Mouse (Mus musculus) stomach, embryonic 15.5 days (tissue): ENCODE results near the gene Vav3. TPM values are rescaled to one million over a fixed set of nuclear protein-coding genes. Genes with fewer than 3 reads are reported as not detected.

Experiments used
- ATAC-seq: fragments of 200-750 bp; cut with Nextera tagmentation; 2 replicates; pipeline ENCODE4 v1.8.0; 2017; ENCODE audit warnings: low read depth, moderate number of reproducible peaks, moderate TSS enrichment; ENCODE audit not compliant: insufficient read depth, low FRiP score
- H3K27ac ChIP-seq: fragments of 300-500 bp; sonication (generic); 2 replicates; pipeline ENCODE4 v1.5.1; 2015; ENCODE audit warnings: mild to moderate bottlenecking, inconsistent platforms
- H3K27me3 ChIP-seq: fragments of 300-500 bp; sonication (generic); replicated peaks from 2 replicates; pipeline ENCODE4 v1.6.1; 2015; ENCODE audit warnings: inconsistent platforms
- H3K36me3 ChIP-seq: fragments of 300-500 bp; sonication (generic); 2 replicates; pipeline ENCODE4 v1.6.1; 2015; ENCODE audit warnings: inconsistent platforms
- H3K4me1 ChIP-seq: fragments of 300-500 bp; sonication (generic); 2 replicates; pipeline ENCODE4 v1.6.1; 2015; ENCODE audit warnings: inconsistent platforms
- H3K4me2 ChIP-seq: fragments of 300-500 bp; sonication (generic); 2 replicates; pipeline ENCODE4 v1.6.1; 2015; ENCODE audit warnings: mild to moderate bottlenecking, inconsistent platforms
- H3K4me3 ChIP-seq: fragments of 300-500 bp; sonication (generic); replicated peaks from 2 replicates; pipeline ENCODE4 v1.5.1; 2015; ENCODE audit warnings: inconsistent platforms
- H3K9ac ChIP-seq: fragments of 300-500 bp; sonication (generic); 2 replicates; pipeline ENCODE4 v1.6.1; 2015; ENCODE audit warnings: inconsistent platforms
- H3K9me3 ChIP-seq: fragments of 300-500 bp; sonication (generic); 2 replicates; pipeline ENCODE4 v1.6.1; 2016; ENCODE audit warnings: inconsistent platforms
- WGBS: fragments of 180-500 bp; shearing (Covaris S2); methylation state at CpG from one replicate; pipeline ENCODE4 v1.1.7; 2015; 5-methylcytosine and 5-hydroxymethylcytosine counted together
- polyA plus RNA-seq: library from polyadenylated mRNA; unstranded; fragments of >200 nt; fragmentation: Nextera tagmentation; extraction: Ambion mirVana; gene quantifications from 2 replicates; pipeline ENCODE4 v1.2.1, GENCODE M21; 2015

The Vav3 gene
- polyA plus RNA-seq, 1 experiment from 2014 or later: 17.5 TPM

DNA sequence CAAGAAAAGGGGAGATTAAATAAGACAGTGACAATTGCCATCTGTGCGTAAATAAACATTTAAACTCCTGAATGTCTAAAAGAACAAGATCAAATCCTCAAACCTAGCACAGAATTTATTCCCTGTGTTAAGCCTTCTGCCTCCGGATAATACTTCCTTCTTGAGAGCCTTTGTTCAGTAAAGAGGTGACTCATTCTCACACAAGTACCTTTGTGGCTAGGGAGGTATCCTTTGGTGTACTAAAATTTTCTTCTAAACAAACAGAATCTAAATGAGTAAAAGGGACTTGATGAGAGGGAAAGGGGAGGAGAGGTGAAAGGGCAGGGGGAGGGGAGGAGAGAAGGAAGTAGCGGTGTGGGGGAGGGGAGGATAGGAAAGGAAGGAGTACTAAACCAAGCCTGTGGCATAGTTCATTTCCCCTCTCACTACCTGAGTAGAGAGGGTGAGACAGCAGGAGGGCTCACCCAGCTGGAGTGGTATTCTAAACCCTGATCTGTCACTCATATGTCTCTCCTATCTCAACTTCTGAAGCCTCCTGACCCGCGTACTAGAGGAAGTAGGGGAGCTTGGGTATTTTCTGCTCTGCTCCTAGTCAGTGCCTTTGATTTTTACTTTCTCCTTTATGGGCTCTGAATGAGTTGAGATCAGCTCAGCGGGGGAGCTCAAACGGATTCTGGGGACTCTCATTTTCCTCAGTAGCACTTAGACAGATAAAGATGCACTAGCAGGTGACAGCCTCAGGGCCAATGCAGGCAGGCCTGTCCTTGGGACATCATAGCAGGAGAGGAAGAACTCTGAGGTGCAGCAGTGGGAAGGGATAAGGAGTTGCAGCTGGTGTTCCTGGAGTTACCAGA, 16.8 kb upstream of the Vav3 start:
- no peaks in the 10 kb centered on the region for H3K4me1 ChIP-seq
- H3K27me3 ChIP-seq: no peaks in the 10 kb centered on the region
- no peaks in the 10 kb centered on the region for H3K36me3 ChIP-seq
- no peak overlapping the region for H3K4me2 ChIP-seq
- no peak for ATAC-seq
- 61% methylated on average over 7 of the region's 7 CpGs for WGBS
- no peak overlapping the region for H3K4me3 ChIP-seq
- no peaks in the 10 kb centered on the region for H3K9me3 ChIP-seq
- no peak overlapping the region for H3K27ac ChIP-seq
- no peak overlapping the region for H3K9ac ChIP-seq

DNA sequence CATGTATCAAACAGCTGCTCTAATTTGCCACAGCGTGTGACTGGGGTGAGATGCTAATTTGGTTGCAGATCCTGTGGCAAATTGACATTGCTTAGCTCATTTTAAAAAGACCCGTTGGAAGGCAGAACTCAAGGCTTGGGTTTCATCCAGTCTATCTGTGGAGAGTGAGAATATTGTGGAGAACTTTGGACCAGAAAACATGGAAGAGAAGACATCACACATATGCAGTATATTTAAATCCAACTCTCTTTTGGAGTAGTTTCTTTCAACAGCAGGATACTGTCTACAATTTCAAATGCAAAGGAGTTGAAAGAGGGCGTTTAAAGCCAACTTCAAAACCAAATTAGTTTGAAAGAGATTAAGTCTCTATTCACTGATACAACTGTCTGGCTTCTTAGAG, 13.3 kb upstream of the Vav3 start:
- Histone ChIP-seq H3K4me1 (no peaks in the 10 kb centered on the region), H3K9me3 (no peaks in the 10 kb centered on the region), H3K27ac (no peak overlapping the region), H3K9ac (no peak overlapping the region), H3K4me2 (no peak overlapping the region), H3K4me3 (no peak overlapping the region), H3K27me3 (no peaks in the 10 kb centered on the region), H3K36me3 (no peaks in the 10 kb centered on the region)
- ATAC-seq: no peak
- 69% methylated on average over 3 of the region's 3 CpGs for WGBS

DNA sequence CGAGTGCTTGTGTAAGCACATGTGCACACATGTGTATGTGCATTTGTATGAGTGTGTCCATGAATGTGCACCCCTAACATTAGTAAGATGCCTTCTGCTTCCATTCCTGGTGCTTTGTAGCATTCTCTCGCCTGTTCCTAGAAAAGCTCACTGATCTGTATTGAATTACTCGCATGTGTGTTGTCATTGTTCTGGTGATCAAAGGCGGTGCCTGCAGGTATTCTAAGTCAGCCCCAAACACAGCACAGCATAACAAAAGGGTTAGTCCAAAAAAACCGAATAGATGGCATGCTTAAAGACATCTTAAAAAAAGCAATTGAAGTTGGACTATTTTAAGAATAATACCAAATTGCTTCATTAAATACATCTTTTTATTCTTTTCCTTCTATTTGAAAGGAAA, 7.7 kb upstream of the Vav3 start:
- ATAC-seq: no peak
- Histone ChIP-seq H3K27ac (no peak overlapping the region), H3K9ac (no peak overlapping the region), H3K4me3 (no peak overlapping the region), H3K27me3 (no peaks in the 10 kb centered on the region), H3K4me2 (no peak overlapping the region), H3K9me3 (no peaks in the 10 kb centered on the region), H3K36me3 (no peaks in the 10 kb centered on the region), H3K4me1 (no peaks in the 10 kb centered on the region)
- 63% methylated on average over 5 of the region's 5 CpGs for WGBS

DNA sequence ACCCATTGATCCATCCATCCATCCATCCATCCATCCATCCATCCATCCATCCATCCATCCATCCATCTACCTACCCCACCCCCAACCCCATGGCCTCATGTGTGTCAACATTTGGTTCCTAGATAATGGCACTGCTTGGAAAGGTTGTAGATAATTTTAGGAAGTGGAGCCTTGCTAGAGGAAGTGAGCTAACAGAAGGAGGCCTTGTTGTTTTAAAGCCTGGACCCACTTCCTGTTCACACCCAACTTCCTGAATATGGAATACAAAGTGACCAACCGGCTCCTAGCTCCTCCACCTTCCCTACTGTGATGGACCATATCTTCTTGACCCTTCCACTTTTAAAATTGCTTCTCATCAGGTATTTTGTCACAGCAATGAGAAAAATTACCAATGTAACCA, 5.0 kb upstream of the Vav3 start:
- no peaks in the 10 kb centered on the region for H3K4me1 ChIP-seq
- WGBS: 78% methylated on average over 1 of the region's 1 CpGs
- H3K36me3 ChIP-seq: no peaks in the 10 kb centered on the region
- H3K9ac ChIP-seq: no peak overlapping the region
- H3K27ac ChIP-seq: no peak overlapping the region
- no peak for ATAC-seq
- no peak overlapping the region for H3K4me3 ChIP-seq
- H3K4me2 ChIP-seq: no peak overlapping the region
- H3K27me3 ChIP-seq: no peaks in the 10 kb centered on the region
- no peaks in the 10 kb centered on the region for H3K9me3 ChIP-seq

DNA sequence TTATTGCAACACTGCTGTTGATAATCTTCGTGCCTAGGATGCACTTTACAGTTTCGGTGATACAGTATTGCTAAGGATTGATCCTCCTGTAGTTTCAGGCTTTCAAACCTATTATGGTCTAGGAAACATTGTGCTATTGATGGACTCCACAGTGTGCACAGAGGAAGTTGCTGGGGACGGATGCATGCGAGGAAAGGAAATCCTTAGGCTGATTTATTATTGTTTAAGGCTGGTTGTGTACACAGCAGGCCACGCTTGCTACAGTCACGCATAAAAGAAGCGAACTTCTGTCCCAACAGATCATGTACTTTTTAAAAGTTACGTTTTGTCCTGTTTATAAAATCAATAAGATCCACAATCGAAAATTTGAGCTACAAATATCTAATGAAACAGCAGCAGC, 1.2 kb upstream of the Vav3 start:
- no peak for ATAC-seq
- Histone ChIP-seq H3K9ac (no peak overlapping the region), H3K36me3 (no peaks in the 10 kb centered on the region), H3K4me2 (peak overlapping the region; percentile 82; the same call in 1 of the 2 replicates), H3K27ac (no peak overlapping the region), H3K4me1 (peaks cover 3% of the 10 kb centered on the region; the same call in 1 of the 2 replicates), H3K9me3 (no peaks in the 10 kb centered on the region), H3K27me3 (no peaks in the 10 kb centered on the region), H3K4me3 (no peak overlapping the region)
- WGBS: 47% methylated on average over 9 of the region's 9 CpGs

DNA sequence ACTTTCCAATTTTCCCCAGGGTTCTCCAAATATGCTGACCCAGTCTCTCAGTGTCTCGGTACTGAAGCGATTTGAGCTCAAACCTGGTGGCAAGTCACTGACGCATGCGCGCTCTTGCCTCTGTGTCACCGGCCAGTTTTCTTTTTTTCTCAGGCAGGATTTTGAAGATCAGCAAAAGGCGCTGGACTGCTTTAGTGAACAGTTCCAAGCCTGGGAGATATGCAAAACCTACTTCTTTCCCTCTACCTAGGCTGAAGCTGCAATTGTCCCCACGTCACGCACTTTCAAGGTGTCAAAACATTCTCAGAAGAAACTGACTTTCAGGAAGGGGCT, 546 bp upstream of the Vav3 start:
- Histone ChIP-seq H3K4me3 (peak overlapping the region; percentile 70), H3K27me3 (no peaks in the 10 kb centered on the region), H3K4me2 (peak overlapping the region; percentile 82), H3K36me3 (no peaks in the 10 kb centered on the region), H3K9me3 (no peaks in the 10 kb centered on the region), H3K9ac (peak overlapping the region; percentile 41; the same call in 1 of the 2 replicates), H3K27ac (peak overlapping the region; percentile 84), H3K4me1 (peaks cover 3% of the 10 kb centered on the region; the same call in 1 of the 2 replicates)
- ATAC-seq: 0 out of 2 replicates have a peak, but pooled peaks have one; percentile 10
- WGBS: under 1% methylated on average over 9 of the region's 9 CpGs

DNA sequence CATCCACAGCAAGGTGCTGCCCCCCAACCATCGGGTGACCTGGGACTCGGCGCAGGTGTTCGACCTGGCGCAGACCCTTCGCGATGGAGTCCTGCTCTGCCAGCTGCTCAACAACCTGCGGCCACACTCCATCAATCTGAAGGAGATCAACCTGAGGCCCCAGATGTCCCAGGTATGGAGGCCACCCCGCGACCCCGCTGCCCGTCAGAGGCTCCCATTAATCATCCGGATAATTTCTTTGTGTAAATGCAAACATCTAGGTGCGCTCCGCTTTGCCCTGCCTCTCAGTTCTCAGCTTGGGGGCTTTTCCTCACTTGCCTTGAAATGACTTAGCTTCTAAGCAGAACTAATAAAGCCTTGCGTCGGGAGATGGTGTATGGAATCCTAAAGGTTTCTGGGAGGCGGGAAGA, 623 bp downstream of the Vav3 start:
- peak overlapping the region; percentile 70 for H3K4me3 ChIP-seq
- H3K9ac ChIP-seq: 0 out of 2 replicates have a peak overlapping the region, but pooled peaks have one; percentile 26
- WGBS: under 1% methylated on average over 18 of the region's 18 CpGs
- H3K9me3 ChIP-seq: no peaks in the 10 kb centered on the region
- no peaks in the 10 kb centered on the region for H3K36me3 ChIP-seq
- peaks cover 3% of the 10 kb centered on the region; the same call in 1 of the 2 replicates for H3K4me1 ChIP-seq
- peak overlapping the region; percentile 82 for H3K4me2 ChIP-seq
- no peak for ATAC-seq
- H3K27ac ChIP-seq: peak overlapping the region; percentile 84
- no peaks in the 10 kb centered on the region for H3K27me3 ChIP-seq

DNA sequence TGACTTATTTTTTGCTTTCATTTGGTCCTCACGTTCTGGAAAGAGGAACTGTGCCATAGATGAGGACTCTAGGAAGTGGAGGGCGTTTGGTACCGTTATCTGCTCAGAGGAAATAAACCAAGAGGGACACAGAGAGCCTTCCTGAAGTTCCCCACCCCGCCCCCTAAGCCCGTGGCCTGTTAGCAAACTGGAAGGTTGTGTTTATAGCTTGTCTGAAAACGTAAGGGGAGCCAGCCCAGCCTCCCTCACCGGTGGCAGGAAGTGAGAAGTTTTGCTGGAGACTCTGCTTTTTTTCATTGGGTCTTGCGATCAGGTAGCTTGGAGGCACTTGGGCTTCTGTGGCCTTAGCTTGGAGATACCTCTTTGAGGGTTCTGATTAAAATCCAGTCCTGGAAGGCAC, 1.2 kb downstream of the Vav3 start:
- WGBS: 4% methylated on average over 8 of the region's 8 CpGs
- H3K4me2 ChIP-seq: peak overlapping the region; percentile 82
- no peak overlapping the region for H3K9ac ChIP-seq
- no peaks in the 10 kb centered on the region for H3K36me3 ChIP-seq
- no peaks in the 10 kb centered on the region for H3K27me3 ChIP-seq
- H3K4me1 ChIP-seq: peaks cover 3% of the 10 kb centered on the region; the same call in 1 of the 2 replicates
- no peaks in the 10 kb centered on the region for H3K9me3 ChIP-seq
- no peak for ATAC-seq
- H3K4me3 ChIP-seq: peak overlapping the region; percentile 70
- no peak overlapping the region for H3K27ac ChIP-seq

DNA sequence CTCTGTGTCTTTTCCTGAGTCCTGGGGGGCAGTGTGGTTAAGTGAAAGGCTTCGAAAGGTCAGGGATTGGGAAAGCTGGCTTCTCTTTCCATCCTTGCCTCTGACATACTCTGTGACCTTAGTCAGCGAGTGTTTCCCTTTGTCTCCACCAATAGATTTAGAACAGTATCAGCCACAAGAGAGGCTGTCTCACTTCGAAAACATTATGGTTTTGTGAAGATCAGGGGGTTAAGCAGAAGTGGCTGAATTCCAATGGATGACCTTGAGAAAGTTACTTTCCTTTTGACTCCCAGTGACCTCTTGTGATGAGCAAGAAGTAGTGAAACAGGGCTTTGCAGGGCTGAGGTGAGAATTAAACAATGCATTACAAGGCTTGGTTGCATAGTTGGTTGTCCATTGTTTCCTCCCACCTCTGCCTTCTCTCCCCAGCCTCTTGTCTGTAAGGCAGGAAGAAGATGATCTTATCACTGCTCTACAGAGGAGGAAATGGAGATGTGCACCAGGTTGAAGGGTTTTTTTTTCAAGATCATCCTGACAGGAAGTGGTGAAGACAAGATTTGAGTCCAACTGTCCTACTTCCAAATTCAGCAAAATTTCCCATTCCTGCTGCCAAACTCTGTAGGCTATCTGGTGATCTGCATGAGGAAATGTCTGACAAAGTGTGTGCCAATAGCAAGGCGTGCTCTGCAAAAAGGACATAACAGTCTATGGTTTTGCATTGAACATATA, 11.7 kb downstream of the Vav3 start:
- H3K4me1 ChIP-seq: no peaks in the 10 kb centered on the region
- WGBS: 78% methylated on average over 4 of the region's 4 CpGs
- no peak overlapping the region for H3K27ac ChIP-seq

DNA sequence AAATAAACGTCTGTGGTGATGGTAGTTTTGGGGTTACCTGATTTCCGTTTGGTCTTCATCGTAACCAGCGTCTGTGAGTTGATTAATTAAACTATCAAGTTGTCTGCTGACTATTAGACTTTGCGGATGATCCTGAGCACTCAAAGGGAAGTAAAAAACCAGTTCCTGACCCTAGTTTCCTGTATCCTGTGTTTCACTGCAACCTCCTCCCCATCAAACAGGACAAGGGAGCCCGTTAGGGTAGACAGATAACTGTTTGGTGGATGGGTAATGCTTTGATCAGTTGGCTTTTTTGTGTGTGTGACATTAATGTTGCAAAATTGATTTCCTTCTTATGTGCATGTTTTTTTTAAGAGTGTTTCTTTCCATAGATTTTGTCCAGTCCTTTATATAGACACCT, 12.2 kb downstream of the Vav3 start:
- no peaks in the 10 kb centered on the region for H3K27me3 ChIP-seq
- WGBS: 67% methylated on average over 6 of the region's 6 CpGs
- H3K27ac ChIP-seq: no peak overlapping the region
- no peak overlapping the region for H3K4me3 ChIP-seq
- H3K4me1 ChIP-seq: no peaks in the 10 kb centered on the region
- H3K36me3 ChIP-seq: no peaks in the 10 kb centered on the region
- ATAC-seq: no peak
- no peak overlapping the region for H3K4me2 ChIP-seq
- H3K9ac ChIP-seq: no peak overlapping the region
- H3K9me3 ChIP-seq: no peaks in the 10 kb centered on the region

More for the DNA sequence above, 11.7 kb downstream of the Vav3 start:
- no peaks in the 10 kb centered on the region for H3K27me3 ChIP-seq
- no peak overlapping the region for H3K4me3 ChIP-seq
- no peaks in the 10 kb centered on the region for H3K9me3 ChIP-seq
- H3K36me3 ChIP-seq: no peaks in the 10 kb centered on the region
- H3K4me2 ChIP-seq: no peak overlapping the region
- ATAC-seq: no peak
- no peak overlapping the region for H3K9ac ChIP-seq

DNA sequence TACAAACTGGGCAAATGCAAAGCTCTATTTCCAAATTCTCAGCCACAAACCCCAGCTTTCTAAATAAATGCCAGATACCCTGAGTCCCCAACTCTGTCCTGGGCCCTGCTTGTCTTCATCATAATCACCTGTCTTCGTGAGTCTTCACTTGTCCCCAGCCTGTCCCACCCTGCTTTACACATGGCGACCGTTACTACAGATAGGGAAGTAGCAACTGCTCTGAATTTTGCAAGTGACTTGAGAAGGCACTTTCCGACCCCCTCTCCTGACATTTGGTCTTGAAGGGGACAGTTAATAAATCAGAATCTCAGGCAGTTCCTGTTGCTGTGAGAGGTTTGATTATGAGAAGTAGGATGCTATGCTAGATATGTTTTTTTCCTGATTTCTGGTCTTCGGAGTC, 13.4 kb downstream of the Vav3 start:
- no peak overlapping the region for H3K9ac ChIP-seq
- H3K27ac ChIP-seq: no peak overlapping the region
- H3K4me2 ChIP-seq: no peak overlapping the region
- H3K36me3 ChIP-seq: no peaks in the 10 kb centered on the region
- no peaks in the 10 kb centered on the region for H3K9me3 ChIP-seq
- WGBS: 83% methylated on average over 5 of the region's 5 CpGs
- no peak overlapping the region for H3K4me3 ChIP-seq
- H3K4me1 ChIP-seq: no peaks in the 10 kb centered on the region
- H3K27me3 ChIP-seq: no peaks in the 10 kb centered on the region
- ATAC-seq: no peak

DNA sequence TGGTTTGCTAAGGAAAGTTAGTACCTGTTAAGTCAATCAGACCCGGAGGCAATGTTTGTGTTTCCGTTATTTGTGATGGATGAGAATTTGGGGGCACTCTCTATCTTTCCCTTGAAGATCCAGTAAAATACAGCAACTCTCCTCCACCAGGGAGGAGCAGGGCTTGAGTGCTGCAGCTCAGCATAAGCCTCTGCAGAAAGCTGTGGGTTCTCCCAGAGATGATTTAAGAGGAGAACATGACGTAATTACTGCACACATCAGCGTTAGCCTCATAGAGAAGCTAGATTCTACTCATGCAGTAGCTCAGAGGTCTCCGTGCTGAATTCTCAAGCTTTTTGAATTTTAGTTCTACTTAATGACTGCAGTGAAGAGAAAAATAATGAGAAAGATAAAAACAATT, 14.7 kb downstream of the Vav3 start:
- no peaks in the 10 kb centered on the region for H3K9me3 ChIP-seq
- H3K4me3 ChIP-seq: no peak overlapping the region
- no peak overlapping the region for H3K9ac ChIP-seq
- no peak overlapping the region for H3K4me2 ChIP-seq
- H3K27me3 ChIP-seq: no peaks in the 10 kb centered on the region
- no peaks in the 10 kb centered on the region for H3K4me1 ChIP-seq
- H3K27ac ChIP-seq: no peak overlapping the region
- no peak for ATAC-seq
- no peaks in the 10 kb centered on the region for H3K36me3 ChIP-seq
- 45% methylated on average over 5 of the region's 5 CpGs for WGBS
